Mouse (Mus musculus) myocyte (in vitro differentiated cells): ENCODE measurements around the gene Slc26a6. TPM values are rescaled to one million over a fixed set of nuclear protein-coding genes. Genes with fewer than 3 reads are reported as not detected.

Experiments used
- H3K27me3 ChIP-seq: one replicate; pipeline ENCODE4 v1.6.1; 2011; ENCODE audit not compliant: control insufficient read depth, insufficient read depth, insufficient read length
- H3K36me3 ChIP-seq: one replicate; pipeline ENCODE4 v1.6.1; 2011; ENCODE audit not compliant: control insufficient read depth, insufficient read depth
- H3K4me2 ChIP-seq: one replicate; pipeline ENCODE4 v1.6.1; 2011; ENCODE audit warnings: low read depth, control low read depth
- H3K4me3 ChIP-seq: one replicate; pipeline ENCODE4 v1.5.1; 2011; ENCODE audit warnings: mild to moderate bottlenecking, control low read depth, moderate library complexity
- H3K79me2 ChIP-seq: one replicate; pipeline ENCODE4 v1.6.1; 2011; ENCODE audit not compliant: control insufficient read depth, insufficient read depth
- H3ac ChIP-seq: one replicate; pipeline ENCODE4 v1.6.1; 2011; ENCODE audit not compliant: control insufficient read depth, insufficient read length
- CEBPB ChIP-seq: IDR thresholded peaks from 2 replicates; pipeline ENCODE4 v1.6.1; 2011; ENCODE audit warnings: mild to moderate bottlenecking, moderate library complexity; ENCODE audit not compliant: poor library complexity, insufficient read depth, severe bottlenecking
- E2F4 ChIP-seq: IDR thresholded peaks from one replicate; pipeline ENCODE4 v1.6.1; 2011; ENCODE audit warnings: mild to moderate bottlenecking, control low read depth, moderate library complexity; ENCODE audit not compliant: insufficient read depth
- MAX ChIP-seq: IDR thresholded peaks from one replicate; pipeline ENCODE4 v1.6.1; 2011; ENCODE audit warnings: low read depth, mild to moderate bottlenecking, control low read depth
- MYOD1 ChIP-seq, 3 experiments: IDR thresholded peaks; one replicate each; pipeline ENCODE4 v1.6.1; 2011; ENCODE audit warnings: control low read depth in 2 of 3, low read depth in 2 of 3, mild to moderate bottlenecking in 2 of 3, moderate library complexity in 1 of 3; ENCODE audit not compliant: insufficient read length in 2 of 3, control insufficient read depth in 1 of 3
- MYOG ChIP-seq, 3 experiments: IDR thresholded peaks; one replicate each; pipeline ENCODE4 v1.6.1; 2011; ENCODE audit warnings: control low read depth in 2 of 3, low read depth in 2 of 3, mild to moderate bottlenecking in 2 of 3; ENCODE audit not compliant: insufficient read length in 2 of 3, control insufficient read depth in 1 of 3, insufficient read depth in 1 of 3
- POLR2A ChIP-seq: IDR thresholded peaks from one replicate; pipeline ENCODE4 v1.6.1; 2011; ENCODE audit warnings: low read depth, mild to moderate bottlenecking, control low read depth, moderate library complexity; ENCODE audit not compliant: insufficient read length
- POLR2AphosphoS2 ChIP-seq: IDR thresholded peaks from one replicate; pipeline ENCODE4 v1.6.1; 2011; ENCODE audit warnings: low read depth, control low read depth; ENCODE audit not compliant: insufficient read length
- REST ChIP-seq: IDR thresholded peaks from one replicate; pipeline ENCODE4 v1.6.1; 2011; ENCODE audit warnings: mild to moderate bottlenecking, control low read depth, moderate library complexity; ENCODE audit not compliant: insufficient read depth, insufficient read length
- SRF ChIP-seq: IDR thresholded peaks from one replicate; pipeline ENCODE4 v1.6.1; 2011; ENCODE audit warnings: low read depth; ENCODE audit not compliant: control insufficient read depth, insufficient read length
- TCF12 ChIP-seq: IDR thresholded peaks from one replicate; pipeline ENCODE4 v1.6.1; 2011; ENCODE audit warnings: mild to moderate bottlenecking, control low read depth; ENCODE audit not compliant: poor library complexity, insufficient read depth, severe bottlenecking
- TCF3 ChIP-seq: IDR thresholded peaks from one replicate; pipeline ENCODE4 v1.6.1; 2011; ENCODE audit warnings: low read depth, control low read depth; ENCODE audit not compliant: insufficient read length
- USF1 ChIP-seq: IDR thresholded peaks from one replicate; pipeline ENCODE4 v1.6.1; 2011; ENCODE audit warnings: low read depth, mild to moderate bottlenecking, control low read depth, moderate library complexity
- polyA plus RNA-seq: library from polyadenylated mRNA; unstranded; fragments of >200 nt; fragmentation: generic; extraction: Trizol; gene quantifications from one replicate; pipeline ENCODE4 v1.2.1, GENCODE M21; 2012; ENCODE audit warnings: missing spikeins

The Slc26a6 gene
- polyA plus RNA-seq, 1 experiment = 18.8 TPM

DNA sequence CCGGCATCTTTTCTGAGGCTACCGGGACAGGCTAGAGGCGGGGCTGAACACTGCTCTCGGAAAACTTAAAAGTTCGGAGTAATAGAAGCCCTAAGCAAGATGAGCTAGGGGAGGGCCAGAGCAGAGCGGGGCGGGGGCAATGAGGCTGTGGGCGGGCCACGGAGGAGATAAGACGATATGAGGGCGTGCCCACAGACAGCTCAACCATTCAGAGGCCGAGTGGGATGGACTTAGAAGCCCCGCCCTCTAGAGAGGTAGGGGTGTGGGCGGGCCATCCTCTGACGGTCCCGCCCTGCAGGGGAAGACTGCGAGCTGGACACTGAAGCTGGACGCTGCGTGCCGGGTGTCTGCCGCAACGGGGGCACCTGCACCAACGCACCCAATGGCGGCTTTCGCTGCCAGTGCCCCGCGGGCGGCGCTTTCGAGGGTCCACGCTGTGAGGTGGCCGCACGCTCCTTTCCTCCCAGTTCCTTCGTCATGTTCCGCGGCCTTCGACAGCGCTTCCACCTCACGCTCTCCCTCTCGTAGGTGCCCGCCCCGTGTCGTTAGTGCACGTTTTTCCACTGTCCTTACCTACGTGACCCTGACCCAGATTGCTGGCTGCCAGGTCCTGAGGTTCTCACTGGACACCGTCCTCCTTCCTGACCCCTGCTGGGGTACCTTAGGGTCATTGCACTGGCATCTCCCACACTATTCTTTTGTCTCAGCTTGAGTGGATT is 20.5 kb upstream of the Slc26a6 start:
- TF ChIP-seq MYOG (IDR thresholded peaks at IDR 0.05; ENCODE audit: control insufficient read depth in 1 of 3, insufficient read depth in 1 of 3, insufficient read length in 2 of 3, low read depth in 2 of 3) = no peak
- TF ChIP-seq POLR2A = no peak
- no peak for TF ChIP-seq MAX
- TF ChIP-seq MYOD1 (IDR thresholded peaks at IDR 0.05; ENCODE audit: control insufficient read depth in 1 of 3, insufficient read length in 2 of 3, low read depth in 2 of 3) = no peak
- no peak for TF ChIP-seq E2F4
- no peak for TF ChIP-seq USF1
- no peak for TF ChIP-seq REST
- no peak for TF ChIP-seq CEBPB
- no peak for TF ChIP-seq POLR2AphosphoS2
- TF ChIP-seq TCF3 = no peak
- TF ChIP-seq SRF = no peak
- TF ChIP-seq TCF12 = no peak
- H3K4me2 ChIP-seq = peak overlapping the region; percentile 98
- no peaks in the 10 kb centered on the region for H3K79me2 ChIP-seq
- peak overlapping the region; percentile 23 for H3ac ChIP-seq
- peak overlapping the region; percentile 4 for H3K4me3 ChIP-seq
- H3K27me3 ChIP-seq = peaks cover 73% of the 10 kb centered on the region
- no peaks in the 10 kb centered on the region for H3K36me3 ChIP-seq

DNA sequence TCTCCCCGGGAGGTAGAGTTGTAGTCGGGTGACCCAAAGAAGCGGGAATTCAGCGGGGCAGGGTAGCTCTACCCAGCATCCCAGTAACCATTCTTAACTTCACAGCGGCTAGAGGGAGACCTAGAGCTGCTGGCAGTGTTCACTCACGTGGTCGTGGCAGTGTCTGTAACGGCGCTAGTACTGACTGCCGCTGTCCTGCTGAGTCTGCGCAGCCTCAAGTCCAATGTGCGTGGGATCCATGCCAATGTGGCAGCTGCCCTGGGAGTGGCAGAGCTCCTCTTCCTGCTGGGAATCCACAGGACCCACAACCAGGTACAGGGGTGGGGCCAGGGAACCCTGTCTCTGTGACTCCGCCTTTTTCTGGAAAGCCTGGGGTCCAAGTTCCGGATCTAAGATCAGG is 10.1 kb upstream of the Slc26a6 start:
- Histone ChIP-seq H3K4me3 (no peak overlapping the region), H3K4me2 (no peak overlapping the region), H3ac (no peak overlapping the region), H3K36me3 (no peaks in the 10 kb centered on the region), H3K27me3 (peaks cover 19% of the 10 kb centered on the region), H3K79me2 (no peaks in the 10 kb centered on the region)
- TF ChIP-seq MYOG (IDR thresholded peaks at IDR 0.05; ENCODE audit: control insufficient read depth in 1 of 3, insufficient read depth in 1 of 3, insufficient read length in 2 of 3, low read depth in 2 of 3) = peak; percentile 30 to 86 (median 67)
- TF ChIP-seq MYOD1 (IDR thresholded peaks at IDR 0.05; ENCODE audit: control insufficient read depth in 1 of 3, insufficient read length in 2 of 3, low read depth in 2 of 3) = peak in 2 of 3 experiments; percentile 57 to 86
- TF ChIP-seq POLR2A = no peak

DNA sequence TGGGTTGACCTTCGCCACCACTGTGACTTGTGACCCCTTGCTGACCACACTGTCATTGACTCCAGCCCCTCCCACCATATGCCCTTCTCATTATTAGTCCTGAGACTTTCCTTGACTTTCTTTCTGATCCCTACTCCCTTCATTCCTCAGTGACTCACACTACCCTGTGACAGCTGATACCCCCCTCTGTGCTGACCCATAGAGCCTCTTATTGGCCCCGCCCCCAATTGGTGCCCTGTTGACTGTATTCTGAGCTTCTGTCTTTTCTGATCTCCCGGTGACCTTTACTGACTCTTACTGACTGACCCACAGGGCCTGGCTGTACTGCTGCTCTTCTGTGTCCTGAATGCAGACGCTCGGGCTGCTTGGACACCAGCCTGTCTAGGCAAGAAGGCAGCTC is 7.7 kb upstream of the Slc26a6 start:
- no peak overlapping the region for H3ac ChIP-seq
- peaks cover 24% of the 10 kb centered on the region for H3K27me3 ChIP-seq
- no peaks in the 10 kb centered on the region for H3K79me2 ChIP-seq
- peak overlapping the region; percentile 44 for H3K4me2 ChIP-seq
- H3K4me3 ChIP-seq = no peak overlapping the region
- no peaks in the 10 kb centered on the region for H3K36me3 ChIP-seq
- no peak for TF ChIP-seq POLR2AphosphoS2
- TF ChIP-seq MYOD1 (IDR thresholded peaks at IDR 0.05; ENCODE audit: control insufficient read depth in 1 of 3, insufficient read length in 2 of 3, low read depth in 2 of 3) = peak in 1 of 3 experiments; percentile 30
- no peak for TF ChIP-seq USF1
- no peak for TF ChIP-seq REST
- peak in 1 of 3 experiments; percentile 38 for TF ChIP-seq MYOG (IDR thresholded peaks at IDR 0.05; ENCODE audit: control insufficient read depth in 1 of 3, insufficient read depth in 1 of 3, insufficient read length in 2 of 3, low read depth in 2 of 3)

DNA sequence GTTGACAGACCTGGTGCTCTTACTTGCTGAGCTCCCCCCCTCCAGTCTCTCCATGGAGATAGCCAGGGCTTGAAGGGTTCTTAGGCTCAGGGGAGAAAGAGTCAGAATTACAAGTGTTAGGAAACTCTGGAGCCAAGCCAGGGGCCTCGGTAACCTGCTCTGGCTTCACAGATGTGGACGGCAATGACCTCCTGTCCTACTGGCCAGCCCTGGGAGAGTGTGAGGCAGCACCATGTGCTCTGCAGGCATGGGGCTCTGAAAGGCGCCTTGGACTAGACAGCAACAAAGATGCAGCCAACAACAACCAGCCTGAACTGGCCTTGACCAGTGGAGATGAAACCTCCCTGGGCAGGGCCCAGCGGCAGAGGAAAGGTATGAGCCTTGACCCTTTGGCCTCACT is 5.7 kb upstream of the Slc26a6 start:
- Histone ChIP-seq H3K27me3 (peaks cover 9% of the 10 kb centered on the region), H3K4me2 (no peak overlapping the region), H3K79me2 (no peaks in the 10 kb centered on the region), H3ac (no peak overlapping the region), H3K4me3 (no peak overlapping the region), H3K36me3 (no peaks in the 10 kb centered on the region)
- no peak for TF ChIP-seq USF1
- TF ChIP-seq TCF3 = no peak
- no peak for TF ChIP-seq POLR2A
- TF ChIP-seq MYOG (IDR thresholded peaks at IDR 0.05; ENCODE audit: control insufficient read depth in 1 of 3, insufficient read depth in 1 of 3, insufficient read length in 2 of 3, low read depth in 2 of 3) = no peak
- no peak for TF ChIP-seq MYOD1 (IDR thresholded peaks at IDR 0.05; ENCODE audit: control insufficient read depth in 1 of 3, insufficient read length in 2 of 3, low read depth in 2 of 3)
- TF ChIP-seq CEBPB = no peak
- TF ChIP-seq E2F4 = no peak
- no peak for TF ChIP-seq POLR2AphosphoS2
- TF ChIP-seq MAX = no peak
- TF ChIP-seq TCF12 = no peak
- TF ChIP-seq SRF = no peak
- TF ChIP-seq REST = no peak

DNA sequence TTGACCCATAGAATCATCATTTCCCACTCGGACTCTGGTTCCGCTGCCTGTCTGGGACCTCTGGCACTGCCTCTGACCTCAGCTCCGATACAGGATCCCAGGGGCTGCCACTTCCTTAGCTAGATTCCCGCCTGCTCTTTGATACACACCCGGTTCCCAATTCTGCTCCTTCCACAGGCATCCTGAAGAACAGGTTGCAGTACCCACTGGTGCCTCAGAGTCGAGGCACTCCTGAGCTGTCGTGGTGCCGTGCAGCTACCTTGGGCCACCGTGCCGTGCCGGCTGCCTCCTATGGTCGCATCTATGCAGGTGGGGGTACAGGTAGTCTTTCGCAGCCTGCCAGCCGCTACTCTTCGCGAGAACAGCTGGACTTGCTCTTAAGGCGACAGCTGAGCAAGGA is 4.7 kb upstream of the Slc26a6 start:
- Histone ChIP-seq H3K79me2 (no peaks in the 10 kb centered on the region), H3ac (no peak overlapping the region), H3K4me2 (no peak overlapping the region), H3K4me3 (no peak overlapping the region), H3K36me3 (no peaks in the 10 kb centered on the region), H3K27me3 (peaks cover 9% of the 10 kb centered on the region)
- TF ChIP-seq MYOD1 (IDR thresholded peaks at IDR 0.05; ENCODE audit: control insufficient read depth in 1 of 3, insufficient read length in 2 of 3, low read depth in 2 of 3) (peak in 1 of 3 experiments; percentile 33), POLR2AphosphoS2 (no peak)
